Mouse (Mus musculus) left cerebral cortex, adult 18-20 months (tissue): ENCODE measurements around the gene Rap1gds1. TPM values are rescaled to one million over a fixed set of nuclear protein-coding genes. Genes with fewer than 3 reads are reported as not detected.

ENCODE experiments used
- DNase-seq, 2 experiments: peaks; one replicate each; pipeline ENCODE4 v3.0.0; 2021 to 2022; ENCODE audit warnings: low spot score in 2 of 2, mixed read lengths in 1 of 2
- total RNA-seq, 2 experiments: library from RNA; stranded (reverse); gene quantifications; 2 replicates each; pipeline ENCODE4 v1.2.3; 2021

The Rap1gds1 gene
- total RNA-seq, 2 experiments from 2014 or later: 257 to 260 TPM

DNA sequence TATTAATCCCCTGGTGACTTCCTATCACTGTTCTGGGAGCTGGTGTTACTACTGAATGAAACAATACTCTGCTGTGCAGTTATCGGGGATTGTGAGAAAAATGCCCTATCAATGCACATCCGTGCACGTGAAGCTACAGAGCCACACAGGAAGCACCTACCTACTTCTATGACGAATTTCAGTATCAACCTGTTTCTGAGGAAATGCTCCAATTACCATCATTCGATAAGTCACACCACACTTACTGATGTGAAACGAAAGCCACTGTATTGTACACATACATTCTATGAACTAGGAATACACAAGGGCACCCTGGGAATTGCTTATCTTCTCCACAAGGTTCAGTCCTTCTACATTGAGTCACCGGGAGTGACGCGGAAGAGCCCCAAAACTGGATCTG lies 10.9 kb downstream of the Rap1gds1 start:
- DNase-seq: no peak

DNA sequence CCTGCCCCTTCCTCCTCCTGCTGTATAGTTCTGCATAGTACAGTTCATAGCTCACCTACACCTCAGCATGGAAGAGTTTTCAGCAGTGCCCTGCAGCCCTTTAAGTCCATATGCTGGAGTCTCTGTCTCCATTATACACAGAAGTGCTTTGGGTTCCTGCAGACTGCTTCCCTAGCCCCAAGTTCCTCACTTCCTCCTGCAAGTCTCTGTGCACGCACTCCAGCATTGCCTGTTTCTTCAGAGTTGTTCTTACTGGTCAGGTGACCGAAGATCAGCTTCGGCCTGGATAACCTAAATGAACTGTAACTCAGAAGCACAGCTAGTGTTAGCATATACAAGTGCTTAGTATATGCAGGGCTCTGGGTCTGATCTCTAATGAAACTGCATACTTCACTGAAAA lies 12.9 kb downstream of the Rap1gds1 start:
- DNase-seq: no peak

DNA sequence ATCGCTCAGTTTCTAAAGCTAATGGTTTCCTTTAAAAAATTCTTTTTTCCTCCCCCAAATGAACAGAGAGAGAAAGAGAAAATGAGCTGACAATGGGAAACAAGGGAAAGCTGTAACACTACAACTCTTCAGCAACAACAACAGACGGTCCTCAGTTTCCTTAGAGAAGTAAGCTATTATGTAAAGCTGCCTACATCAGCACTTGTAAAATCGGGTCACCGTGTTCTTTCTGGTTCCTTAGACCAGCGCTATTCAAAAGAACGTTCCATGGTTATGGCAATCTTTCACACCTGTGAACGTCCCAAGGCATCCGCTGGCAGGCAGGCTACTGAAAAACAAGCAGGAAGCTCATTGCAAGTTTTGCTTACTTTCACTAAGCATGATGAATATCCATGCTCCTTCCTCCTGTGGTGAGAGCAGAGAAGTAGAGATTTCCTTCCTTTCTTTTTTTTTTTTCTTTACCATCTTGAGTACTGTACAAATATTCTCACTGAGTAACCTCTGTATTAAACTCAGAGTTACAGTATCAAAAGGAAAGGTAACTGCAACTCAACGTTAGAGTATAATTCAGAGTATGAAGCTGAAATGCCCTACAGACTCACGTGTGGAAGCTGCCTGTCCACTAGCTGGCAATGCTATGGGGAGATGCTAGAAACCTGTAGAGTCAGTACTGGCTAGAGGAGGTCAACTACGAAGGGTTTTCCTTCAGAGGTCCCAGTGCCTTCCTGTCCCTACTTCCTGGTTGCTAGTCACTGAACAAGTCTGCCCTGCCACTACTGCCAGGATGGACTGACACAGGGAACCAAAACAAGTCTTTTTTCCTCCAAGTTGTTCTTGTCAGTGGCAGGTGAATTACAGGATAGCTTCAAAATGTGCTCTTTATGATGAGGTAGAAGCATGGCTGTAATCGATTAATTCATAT lies 26.0 kb downstream of the Rap1gds1 start:
- DNase-seq: no peak

DNA sequence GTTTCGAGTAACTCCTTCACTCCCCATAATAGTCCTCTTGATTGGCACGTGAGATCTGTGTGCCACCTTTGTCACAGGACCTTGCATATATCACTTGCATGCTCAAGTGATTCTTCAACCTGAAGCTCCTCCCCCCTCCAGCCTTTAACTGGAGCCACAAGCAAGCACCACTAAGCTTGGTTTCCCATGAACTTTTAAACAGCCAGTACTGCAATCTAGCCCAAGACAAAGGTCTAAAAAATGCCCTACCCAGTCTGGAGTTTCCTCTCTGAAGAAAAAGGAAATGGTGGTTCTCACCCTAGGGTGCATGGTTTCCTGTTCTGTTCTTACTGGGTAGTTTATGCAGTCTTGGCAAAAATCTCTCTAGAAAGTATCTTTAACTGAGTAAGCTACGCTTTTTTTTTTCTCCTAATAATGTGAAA lies 32.6 kb downstream of the Rap1gds1 start:
- no peak for DNase-seq

GRCm38 (mm10) chr3:139041921-139042320 lies 33.1 kb downstream of the Rap1gds1 start:
- no peak for DNase-seq

DNA sequence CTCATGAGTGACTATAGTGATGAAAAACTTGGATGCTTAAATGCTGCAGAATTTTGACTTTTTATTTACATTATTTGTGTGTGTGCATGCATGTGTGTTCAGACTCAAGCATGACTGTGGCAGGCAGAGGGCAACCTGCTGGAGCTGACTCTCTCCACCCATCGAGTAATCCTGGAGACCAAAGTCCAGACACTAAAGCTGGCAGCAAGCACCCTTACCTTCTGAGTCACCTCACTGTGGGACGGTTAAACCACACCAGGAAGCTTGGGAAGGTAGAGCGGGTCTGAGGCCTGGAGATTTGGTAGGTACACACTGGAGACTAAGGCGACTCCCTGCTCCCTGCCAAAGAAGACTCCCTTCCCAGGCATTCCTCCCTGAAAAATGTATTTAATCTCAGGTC lies 38.0 kb downstream of the Rap1gds1 start:
- DNase-seq: no peak

- no peak for DNase-seq
These were observed 41.8 kb downstream of the Rap1gds1 start for GRCm38 (mm10) chr3:139033179-139033578.

DNA sequence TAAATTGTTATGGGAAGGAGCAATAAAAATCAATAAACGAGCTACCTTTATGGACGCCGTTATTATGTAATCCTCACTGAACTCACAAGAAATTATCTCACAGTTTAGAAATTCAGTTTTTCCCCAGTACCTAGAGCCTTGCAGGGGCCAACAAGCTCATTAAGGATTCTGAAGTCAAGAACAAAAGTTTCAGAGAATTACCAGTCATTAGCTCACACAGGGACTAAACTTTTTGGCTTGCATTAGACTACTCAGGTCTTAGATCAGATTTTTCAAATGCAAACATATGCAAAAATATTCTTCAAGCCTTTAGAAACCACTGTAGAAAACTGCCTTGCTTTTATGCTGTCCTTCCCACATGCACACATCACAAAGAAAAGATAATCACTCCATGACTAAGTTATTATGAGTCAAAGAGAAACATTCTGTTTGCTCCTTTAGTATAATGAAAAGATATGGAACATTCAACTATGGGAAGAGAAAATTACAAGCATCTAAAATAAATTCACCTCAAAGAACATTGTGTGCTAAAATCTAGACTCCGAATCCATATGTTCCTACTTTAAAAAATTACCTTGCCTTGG lies 44.3 kb downstream of the Rap1gds1 start:
- no peak for DNase-seq

- no peak for DNase-seq
These were observed 49.9 kb downstream of the Rap1gds1 start for GRCm38 (mm10) chr3:139025077-139025476.

DNA sequence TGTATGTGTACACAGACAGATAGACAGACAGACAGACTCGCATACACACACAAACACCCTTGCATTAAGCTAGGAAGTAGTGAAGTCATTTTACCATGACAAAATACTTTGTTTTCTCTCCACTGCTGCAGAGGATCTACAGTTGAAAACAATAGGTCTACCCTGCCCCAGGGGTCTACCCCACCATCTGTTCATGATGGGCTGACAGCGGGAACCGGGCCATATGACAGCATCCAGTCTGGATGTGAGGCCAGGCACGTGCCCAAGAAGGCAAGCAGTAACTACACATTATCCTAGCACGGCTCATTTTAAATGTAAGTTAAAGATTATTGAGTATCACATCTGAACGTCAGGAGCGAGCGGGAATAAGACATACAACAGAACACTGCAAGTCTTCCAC lies 51.4 kb downstream of the Rap1gds1 start:
- DNase-seq: no peak

GRCm38 (mm10) chr3:139012352-139012751 lies 62.6 kb downstream of the Rap1gds1 start:
- DNase-seq: peak; percentile 21 to 64

GRCm38 (mm10) chr3:139005669-139006068 lies 69.3 kb downstream of the Rap1gds1 start:
- no peak for DNase-seq

DNA sequence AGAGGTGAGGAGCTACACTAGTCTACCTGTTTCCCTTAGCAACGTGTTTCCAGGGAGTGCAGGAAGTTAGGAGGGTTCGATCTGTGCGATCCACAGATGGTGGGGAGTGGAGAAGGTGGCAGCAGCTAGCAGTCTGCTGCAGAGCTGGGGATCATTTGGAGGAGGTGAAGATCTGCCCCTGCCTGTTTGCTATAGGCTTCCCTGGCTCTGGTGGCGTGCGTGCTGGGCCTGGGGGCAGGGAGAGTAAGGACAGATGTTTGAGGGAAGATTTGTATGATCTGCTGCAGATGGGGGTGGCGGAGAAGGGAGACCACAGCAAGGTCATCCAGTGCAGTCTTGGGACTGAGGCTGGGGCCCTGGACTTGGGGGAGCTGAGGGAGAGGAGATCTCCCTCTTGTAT lies 72.2 kb downstream of the Rap1gds1 start:
- no peak for DNase-seq

- DNase-seq: no peak
These were observed 74.7 kb downstream of the Rap1gds1 start for GRCm38 (mm10) chr3:139000071-139000867.

DNA sequence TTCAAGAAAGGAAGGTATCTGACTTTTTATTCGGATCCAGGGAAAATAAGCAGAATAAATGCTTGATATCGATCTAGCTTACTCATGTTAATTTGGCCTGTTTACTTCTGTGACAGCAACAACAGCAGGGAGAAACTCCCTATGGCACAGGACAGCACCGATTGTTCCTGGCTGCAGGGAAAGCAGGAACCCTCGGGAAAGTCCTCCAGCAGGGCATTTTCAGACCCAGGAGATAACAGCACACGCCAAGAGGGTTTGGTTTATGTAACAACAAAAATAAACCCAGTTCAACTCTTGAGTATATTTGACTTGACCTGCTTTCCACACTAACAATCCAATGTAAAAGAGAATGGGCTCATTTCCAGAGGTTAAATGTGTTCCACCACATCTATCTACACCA lies 81.5 kb downstream of the Rap1gds1 start:
- no peak for DNase-seq

DNA sequence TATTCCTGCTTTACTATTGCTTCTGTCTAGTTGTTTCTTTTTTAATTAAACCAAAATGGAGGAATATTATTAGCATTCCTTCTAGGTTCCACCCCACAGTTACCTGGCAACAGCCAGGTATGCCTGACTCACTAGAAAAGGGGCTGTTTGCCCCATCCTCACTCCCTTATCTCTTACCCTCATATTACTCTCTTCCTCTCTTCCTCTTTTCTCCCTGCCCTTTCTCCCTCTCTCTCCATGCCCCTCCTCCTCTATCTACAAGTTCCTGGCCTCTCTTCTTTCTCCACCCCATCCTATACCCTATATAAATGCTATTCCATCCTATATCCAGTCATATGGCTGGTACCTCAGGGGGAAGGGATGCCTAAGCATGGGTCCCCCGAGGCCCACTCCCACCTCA lies 83.6 kb downstream of the Rap1gds1 start:
- DNase-seq: no peak

DNA sequence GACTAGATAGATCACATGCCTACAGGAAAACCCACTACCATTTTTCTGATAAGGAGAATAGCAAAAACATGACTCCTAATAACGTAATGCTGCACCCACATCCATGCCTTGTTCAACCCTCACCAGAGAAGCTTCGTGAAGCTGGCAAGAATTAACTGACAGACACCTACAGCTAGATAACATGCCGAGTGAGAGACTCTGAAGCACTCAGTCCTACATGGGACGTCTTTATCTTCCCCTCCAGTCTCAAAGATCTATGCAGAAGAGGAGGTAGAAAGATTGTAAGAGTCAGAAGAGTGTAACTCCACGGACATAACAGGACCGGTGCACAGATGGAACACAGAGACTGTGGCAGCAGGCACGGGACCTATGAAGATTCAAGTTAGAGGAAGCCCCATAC lies 85.9 kb downstream of the Rap1gds1 start:
- no peak for DNase-seq

- no peak for DNase-seq
These were observed 87.0 kb downstream of the Rap1gds1 start for GRCm38 (mm10) chr3:138988004-138988403.

DNA sequence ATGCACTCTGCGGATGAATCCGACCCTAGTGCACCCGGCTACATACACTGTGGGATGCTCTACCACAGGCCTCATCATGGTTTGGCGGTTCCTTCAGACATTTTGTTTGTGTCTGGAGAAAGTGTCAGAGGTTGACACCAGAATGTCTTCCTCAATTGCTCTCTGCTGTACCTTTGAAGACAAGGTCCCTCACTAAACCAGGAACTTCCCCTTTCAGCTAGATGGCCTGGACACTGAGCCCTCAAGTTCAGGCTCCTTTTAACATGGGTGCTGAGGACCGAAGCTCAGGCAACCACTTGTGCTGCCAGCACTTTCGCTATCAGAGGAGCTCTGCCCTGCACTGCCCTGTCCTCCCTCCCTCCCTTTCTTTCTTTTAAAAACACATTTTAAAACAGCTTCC lies 92.8 kb downstream of the Rap1gds1 start:
- DNase-seq: no peak

DNA sequence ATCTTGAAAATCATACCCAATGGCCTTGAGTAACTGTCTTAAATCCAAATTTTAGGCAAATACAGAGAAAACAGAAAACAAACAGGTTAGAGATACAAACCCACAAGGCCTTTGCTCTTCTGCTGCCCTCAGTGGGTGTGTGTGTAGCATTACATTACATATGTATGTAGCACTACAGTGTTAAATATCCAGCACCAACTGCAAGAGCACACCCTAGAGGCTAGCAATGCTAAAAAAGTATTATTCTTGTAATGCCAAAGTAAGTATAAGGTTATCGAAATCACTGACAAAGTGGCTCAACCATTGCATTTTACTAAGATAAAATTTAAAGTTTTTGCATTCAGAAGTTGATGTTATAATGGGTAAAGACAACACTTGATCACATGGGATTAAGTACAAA lies 97.6 kb downstream of the Rap1gds1 start:
- no peak for DNase-seq

DNA sequence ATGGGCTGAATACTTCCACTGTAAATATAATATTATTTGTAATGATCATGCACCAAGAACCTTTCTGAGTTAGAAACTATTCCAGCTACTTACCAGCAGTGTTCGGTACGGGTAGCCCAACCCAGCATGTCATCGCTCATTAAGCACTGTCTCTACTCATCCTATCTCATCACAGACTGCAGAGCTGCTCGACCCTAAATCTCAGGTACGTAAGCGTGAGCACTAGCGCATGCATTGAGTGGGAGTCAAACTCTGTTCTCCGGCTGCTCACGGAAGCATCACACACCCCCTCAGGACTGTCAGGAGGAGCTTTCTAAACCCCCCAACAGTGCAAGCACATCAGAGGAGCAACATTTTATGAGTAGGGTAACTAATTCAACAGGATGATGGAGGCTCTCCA lies 107.4 kb downstream of the Rap1gds1 start:
- peak in 1 of 2 experiments; percentile 15 for DNase-seq

DNA sequence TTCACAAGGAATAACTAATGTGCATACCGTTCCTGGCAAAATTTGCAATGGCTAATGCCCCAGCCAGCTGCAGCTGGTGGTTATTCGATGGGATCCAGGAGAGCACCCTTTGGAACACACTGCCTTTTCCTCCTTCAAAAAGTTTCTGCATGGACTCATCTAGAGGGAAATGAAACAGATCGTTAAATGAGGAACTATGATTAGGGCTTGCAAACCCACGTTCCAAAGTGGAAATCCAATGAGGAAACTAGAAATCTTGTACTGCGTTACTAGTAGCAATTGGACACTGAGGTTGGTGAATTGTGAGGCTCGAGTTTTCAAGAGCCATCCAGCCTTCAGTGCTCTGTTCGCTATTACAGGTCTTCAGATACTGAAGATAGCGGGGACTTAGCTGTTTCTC lies 116.5 kb downstream of the Rap1gds1 start:
- no peak for DNase-seq
